Mouse (Mus musculus): Measurements from ENCODE around the gene Pou2f2.

DNA sequence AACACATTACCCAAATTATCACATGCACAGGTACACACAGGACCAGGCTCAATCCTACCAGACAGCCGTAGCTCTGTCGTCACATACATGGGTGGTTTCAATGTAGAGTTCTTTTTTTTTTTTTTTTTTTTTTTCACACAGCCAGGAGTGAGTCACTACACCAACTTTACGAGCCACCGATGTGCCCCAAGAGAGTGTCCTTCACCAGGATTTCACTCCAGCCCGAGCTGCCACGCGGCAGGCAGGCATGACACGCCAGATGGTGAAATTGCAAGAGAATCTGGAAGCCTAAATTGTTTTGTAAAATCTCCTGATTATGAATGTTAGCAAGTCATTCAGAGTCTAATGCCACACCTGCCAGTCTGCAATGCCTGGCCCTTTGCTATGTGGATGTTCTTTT, 132.2 kb downstream of the Pou2f2 start:
- TF ChIP-seq CTCF (IDR thresholded peaks at IDR 0.05; ENCODE audit: borderline replicate concordance, insufficient read depth, low read depth, low read length) (no peak), POLR2A (IDR thresholded peaks at IDR 0.05; ENCODE audit: borderline replicate concordance, insufficient read depth, low read length) (no peak)

Data from cerebellum, adult 2 months (tissue).